Mouse (Mus musculus) embryo, embryonic 10 days (tissue): Measurements from ENCODE around the gene Mtfmt.
A peak's percentile ranks its signal among the peaks of the same experiment; 100 is the strongest.

Experiments used
- DNase-seq: peaks from one replicate; pipeline ENCODE4 v3.0.0-alpha.2; 2015; ENCODE audit warnings: low spot score

Mtfmt gene

GRCm38 (mm10) chr9:65427511-65427910, 8.1 kb upstream of the Mtfmt start:
- no peak for DNase-seq

GRCm38 (mm10) chr9:65428003-65428402, 7.6 kb upstream of the Mtfmt start:
- DNase-seq = no peak

- DNase-seq = no peak
Measured at GRCm38 (mm10) chr9:65430401-65430800, 5.2 kb upstream of the Mtfmt start.

- no peak for DNase-seq
Measured at GRCm38 (mm10) chr9:65430921-65431320, 4.7 kb upstream of the Mtfmt start.

GRCm38 (mm10) chr9:65432236-65432635, 3.3 kb upstream of the Mtfmt start:
- peak; percentile 88 for DNase-seq

- DNase-seq = peak; percentile 73
Measured at GRCm38 (mm10) chr9:65434140-65434539, 1.4 kb upstream of the Mtfmt start.

- no peak for DNase-seq
Measured at GRCm38 (mm10) chr9:65435211-65435610, 371 bp upstream of the Mtfmt start.

- DNase-seq = no peak
Measured at GRCm38 (mm10) chr9:65444692-65445091, 9.1 kb downstream of the Mtfmt start.

- no peak for DNase-seq
Measured at GRCm38 (mm10) chr9:65447951-65448350, 12.4 kb downstream of the Mtfmt start.

GRCm38 (mm10) chr9:65458975-65459374, 23.4 kb downstream of the Mtfmt start:
- no peak for DNase-seq

- DNase-seq = no peak
Measured at GRCm38 (mm10) chr9:65460198-65460597, 24.6 kb downstream of the Mtfmt start.

- DNase-seq = peak; percentile 97
Measured at GRCm38 (mm10) chr9:65460732-65461442, 25.3 kb downstream of the Mtfmt start, which contains the start of gene Spg21. TSS of gene Spg21 (plus strand) at chr9:65460947.

GRCm38 (mm10) chr9:65462544-65462943, 27.0 kb downstream of the Mtfmt start:
- DNase-seq = no peak

GRCm38 (mm10) chr9:65464161-65464560, 28.6 kb downstream of the Mtfmt start:
- no peak for DNase-seq

- no peak for DNase-seq
Measured at GRCm38 (mm10) chr9:65465241-65465640, 29.7 kb downstream of the Mtfmt start.

- peak; percentile 21 for DNase-seq
Measured at GRCm38 (mm10) chr9:65467686-65468085, 32.1 kb downstream of the Mtfmt start.

GRCm38 (mm10) chr9:65472769-65473168, 37.2 kb downstream of the Mtfmt start:
- no peak for DNase-seq

- no peak for DNase-seq
Measured at GRCm38 (mm10) chr9:65479158-65479557, 43.6 kb downstream of the Mtfmt start.

- no peak for DNase-seq
Measured at GRCm38 (mm10) chr9:65480071-65480470, 44.5 kb downstream of the Mtfmt start.

- DNase-seq = no peak
Measured at GRCm38 (mm10) chr9:65491476-65491875, 55.9 kb downstream of the Mtfmt start.

GRCm38 (mm10) chr9:65492351-65492750, 56.8 kb downstream of the Mtfmt start:
- no peak for DNase-seq

- no peak for DNase-seq
Measured at GRCm38 (mm10) chr9:65492851-65493250, 57.3 kb downstream of the Mtfmt start.

GRCm38 (mm10) chr9:65502146-65502545, 66.6 kb downstream of the Mtfmt start:
- DNase-seq = peak; percentile 64
